Mouse (Mus musculus) hindlimb bud, embryonic 11.5 days (tissue): ENCODE measurements at regions not wholly inside any gene's neighbourhood (a gene's known extent, or its start where the extent isn't known, plus 50 kb on each side); places are given as distances from the start of the nearest gene placed in this dataset.
"Not testable (repeated sequence)": the region's sequence is repeated elsewhere in the genome, so short reads cannot be mapped to it uniquely, and the experiment has no call there.

ENCODE experiments used
- DNase-seq: peaks from one replicate; pipeline ENCODE4 v3.0.0-alpha.2; 2012; ENCODE audit warnings: low read depth, low spot score; ENCODE audit errors: extremely low spot score

- no peak for DNase-seq
Observed at GRCm38 (mm10) chr14:71115095-71115797, 515.6 kb upstream of the Fam160b2 start.

- no peak for DNase-seq
Observed at GRCm38 (mm10) chr14:71113198-71113597, 513.6 kb upstream of the Fam160b2 start.

- DNase-seq: no peak
Observed at GRCm38 (mm10) chr14:71104617-71105016, 505.0 kb upstream of the Fam160b2 start.

GRCm38 (mm10) chr14:71103955-71104354 lies 504.3 kb upstream of the Fam160b2 start:
- no peak for DNase-seq

- no peak for DNase-seq
Observed at GRCm38 (mm10) chr14:71095661-71096422, 496.2 kb upstream of the Fam160b2 start.

GRCm38 (mm10) chr14:71092626-71093326 lies 493.1 kb upstream of the Fam160b2 start:
- no peak for DNase-seq

- no peak for DNase-seq
Observed at GRCm38 (mm10) chr14:71085721-71086120, 486.1 kb upstream of the Fam160b2 start.

- no peak for DNase-seq
Observed at GRCm38 (mm10) chr14:71082327-71082726, 482.7 kb upstream of the Fam160b2 start.

- DNase-seq: no peak
Observed at GRCm38 (mm10) chr14:71075671-71076070, 476.0 kb upstream of the Fam160b2 start.

- DNase-seq: no peak
Observed at GRCm38 (mm10) chr14:71074019-71074418, 474.4 kb upstream of the Fam160b2 start.

GRCm38 (mm10) chr14:71065669-71066068 lies 466.0 kb upstream of the Fam160b2 start:
- no peak for DNase-seq

GRCm38 (mm10) chr14:71056601-71057000 lies 457.0 kb upstream of the Fam160b2 start:
- no peak for DNase-seq

- DNase-seq: no peak
Observed at GRCm38 (mm10) chr14:71055480-71055879, 455.8 kb upstream of the Fam160b2 start.

GRCm38 (mm10) chr14:71053788-71054641 lies 454.4 kb upstream of the Fam160b2 start:
- no peak for DNase-seq

- no peak for DNase-seq
Observed at GRCm38 (mm10) chr14:71047096-71047495, 447.5 kb upstream of the Fam160b2 start.

- DNase-seq: not testable (repeated sequence)
Observed at GRCm38 (mm10) chr14:71043879-71044770, 444.5 kb upstream of the Fam160b2 start.

GRCm38 (mm10) chr14:71036620-71037019 lies 437.0 kb upstream of the Fam160b2 start:
- DNase-seq: no peak

GRCm38 (mm10) chr14:71033586-71033985 lies 434.0 kb upstream of the Fam160b2 start:
- no peak for DNase-seq

GRCm38 (mm10) chr14:71030164-71030880 lies 430.7 kb upstream of the Fam160b2 start:
- DNase-seq: no peak
